Mouse (Mus musculus) ES-Bruce4 (cell line): ENCODE data around the gene Vti1b.

ENCODE experiments used
- CTCF ChIP-seq: IDR thresholded peaks from one replicate; pipeline ENCODE4 v1.8.1; 2011; ENCODE audit warnings: low read depth, low read length
- EP300 ChIP-seq: IDR thresholded peaks from 2 replicates; pipeline ENCODE4 v1.6.1; 2011; ENCODE audit warnings: low read depth, low read length; ENCODE audit not compliant: insufficient read depth

DNA sequence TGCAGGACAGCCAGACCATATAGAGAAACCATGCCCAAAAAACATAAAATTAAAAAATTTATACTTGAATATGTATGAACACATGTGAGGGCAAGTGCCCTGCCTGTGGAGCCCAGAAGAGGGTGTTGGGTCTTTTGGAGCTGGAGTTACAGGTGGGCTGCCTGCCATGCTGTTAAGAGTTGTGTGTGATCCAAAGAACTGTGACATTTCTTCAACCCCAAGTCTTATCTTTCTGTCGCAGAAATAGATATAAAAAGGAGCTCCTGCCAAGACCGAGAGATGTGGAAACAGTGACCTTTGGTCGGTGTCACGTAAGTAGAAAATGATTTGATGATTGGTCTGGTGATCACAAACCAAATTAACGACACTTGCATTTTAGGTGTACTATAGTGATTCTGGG, 1.3 kb upstream of the Vti1b start:
- no peak for TF ChIP-seq CTCF
- no peak for TF ChIP-seq EP300
